Mouse (Mus musculus) cerebellum, adult 9-10 months (tissue): ENCODE measurements at regions not wholly inside any gene's neighbourhood (a gene's known extent, or its start where the extent isn't known, plus 50 kb on each side); places are given as distances from the start of the nearest gene placed in this dataset.
"Not testable (repeated sequence)": the region's sequence is repeated elsewhere in the genome, so short reads cannot be mapped to it uniquely, and the experiment has no call there.

ENCODE experiments used
- DNase-seq: peaks from one replicate; pipeline ENCODE4 v3.0.0; 2022

GRCm38 (mm10) chr7:138758386-138758785 lies 87.5 kb upstream of the Ppp2r2d start:
- no peak for DNase-seq

GRCm38 (mm10) chr7:138748442-138748841 lies 97.4 kb upstream of the Ppp2r2d start:
- no peak for DNase-seq

- no peak for DNase-seq
Measured at GRCm38 (mm10) chr7:138746616-138747015, 99.3 kb upstream of the Ppp2r2d start.

- no peak for DNase-seq
Measured at GRCm38 (mm10) chr7:138742516-138742845, 103.4 kb upstream of the Ppp2r2d start.

GRCm38 (mm10) chr7:138741816-138742515 lies 103.9 kb upstream of the Ppp2r2d start:
- no peak for DNase-seq

- DNase-seq, result peak; percentile 8
Measured at GRCm38 (mm10) chr7:138734254-138734653, 111.6 kb upstream of the Ppp2r2d start.

- DNase-seq, result no peak
Measured at GRCm38 (mm10) chr7:138724829-138725228, 121.0 kb upstream of the Ppp2r2d start.

GRCm38 (mm10) chr7:138719608-138720007 lies 126.3 kb upstream of the Ppp2r2d start:
- no peak for DNase-seq

GRCm38 (mm10) chr7:138719115-138719514 lies 126.8 kb upstream of the Ppp2r2d start:
- DNase-seq, result no peak

GRCm38 (mm10) chr7:138714731-138715130 lies 131.1 kb upstream of the Ppp2r2d start:
- DNase-seq, result no peak

- no peak for DNase-seq
Measured at GRCm38 (mm10) chr7:138708373-138708772, 137.5 kb upstream of the Ppp2r2d start.

GRCm38 (mm10) chr7:138699599-138699998 lies 146.3 kb upstream of the Ppp2r2d start:
- DNase-seq, result not testable (repeated sequence)

- no peak for DNase-seq
Measured at GRCm38 (mm10) chr7:138682161-138682560, 163.7 kb upstream of the Ppp2r2d start.

- no peak for DNase-seq
Measured at GRCm38 (mm10) chr7:138680530-138680929, 165.3 kb upstream of the Ppp2r2d start.

GRCm38 (mm10) chr7:138679575-138679974 lies 166.3 kb upstream of the Ppp2r2d start:
- no peak for DNase-seq

- DNase-seq, result no peak
Measured at GRCm38 (mm10) chr7:138672959-138673358, 172.9 kb upstream of the Ppp2r2d start.

GRCm38 (mm10) chr7:138668337-138668736 lies 177.5 kb upstream of the Ppp2r2d start:
- DNase-seq, result no peak

GRCm38 (mm10) chr7:138660124-138660523 lies 185.8 kb upstream of the Ppp2r2d start:
- DNase-seq, result no peak

- DNase-seq, result no peak
Measured at GRCm38 (mm10) chr7:138657521-138657920, 188.4 kb upstream of the Ppp2r2d start.

- DNase-seq, result no peak
Measured at GRCm38 (mm10) chr7:138657076-138657475, 188.8 kb upstream of the Ppp2r2d start.

GRCm38 (mm10) chr7:138655940-138656339 lies 189.9 kb upstream of the Ppp2r2d start:
- DNase-seq, result peak; percentile 90

- DNase-seq, result no peak
Measured at GRCm38 (mm10) chr7:138650946-138651345, 194.9 kb upstream of the Ppp2r2d start.

- no peak for DNase-seq
Measured at GRCm38 (mm10) chr7:138647636-138648035, 198.2 kb upstream of the Ppp2r2d start.

- DNase-seq, result peak; percentile 50
Measured at GRCm38 (mm10) chr7:138640492-138641165, 205.2 kb upstream of the Ppp2r2d start.

GRCm38 (mm10) chr7:138639541-138639940 lies 206.3 kb upstream of the Ppp2r2d start:
- DNase-seq, result no peak
